24 mouse cellular contexts compared by ENCODE assay signal in genomic region chrX:64263481-64263880, GRCm38 (mm10). TPM values are rescaled to one million over a fixed set of nuclear protein-coding genes. Genes with fewer than 3 reads are reported as not detected.
"Had no signal": no experiment of that assay in that cellular context is flagged by ENCODE, and none has a peak within 500 bp of the region (broad histone marks: within the 10 kb centered on the region; RNA-seq: fewer than 3 reads in every experiment).

No protein-coding gene starts in this region.

- H3K27me3 ChIP-seq: limb, embryonic 13.5 days; liver, embryonic 12.5 days; liver, embryonic 15.5 days; lung, embryonic 15.5 days; midbrain, embryonic 12.5 days; midbrain, embryonic 15.5 days; neural tube, embryonic 12.5 days; neural tube, embryonic 15.5 days had no signal

- H3K4me1 ChIP-seq: limb, embryonic 10.5 days; limb, embryonic 13.5 days; liver, embryonic 12.5 days; liver, embryonic 15.5 days; lung, embryonic 15.5 days; midbrain, embryonic 12.5 days; midbrain, embryonic 15.5 days; neural tube, embryonic 12.5 days; neural tube, embryonic 15.5 days had no signal

- ATAC-seq: liver, embryonic 12.5 days; midbrain, embryonic 15.5 days had no signal

- H3K4me2 ChIP-seq: limb, embryonic 13.5 days; liver, embryonic 12.5 days; liver, embryonic 15.5 days; lung, embryonic 15.5 days; midbrain, embryonic 12.5 days; midbrain, embryonic 15.5 days; neural tube, embryonic 12.5 days; neural tube, embryonic 15.5 days had no signal

- H3K9me3 ChIP-seq: limb, embryonic 10.5 days; limb, embryonic 13.5 days; liver, embryonic 12.5 days; liver, embryonic 15.5 days; lung, embryonic 15.5 days; midbrain, embryonic 12.5 days; midbrain, embryonic 15.5 days; neural tube, embryonic 12.5 days; neural tube, embryonic 15.5 days had no signal

- H3K4me3 ChIP-seq: layer of hippocampus, adult 2 months; limb, embryonic 10.5 days; limb, embryonic 13.5 days; liver, embryonic 12.5 days; liver, embryonic 15.5 days; lung, embryonic 15.5 days; midbrain, embryonic 12.5 days; midbrain, embryonic 15.5 days; neural tube, embryonic 12.5 days; neural tube, embryonic 15.5 days had no signal

- H3K27ac ChIP-seq: kidney, postnatal 0 days; layer of hippocampus, adult 2 months; limb, embryonic 10.5 days; limb, embryonic 13.5 days; liver, embryonic 12.5 days; liver, embryonic 15.5 days; lung, embryonic 15.5 days; macrophage; midbrain, embryonic 12.5 days; midbrain, embryonic 15.5 days; neural tube, embryonic 12.5 days; neural tube, embryonic 15.5 days; stomach, postnatal 0 days had no signal

- H3K36me3 ChIP-seq: limb, embryonic 10.5 days; limb, embryonic 13.5 days; liver, embryonic 12.5 days; liver, embryonic 15.5 days; lung, embryonic 15.5 days; midbrain, embryonic 12.5 days; midbrain, embryonic 15.5 days; neural tube, embryonic 12.5 days; neural tube, embryonic 15.5 days had no signal

- H3K9ac ChIP-seq: limb, embryonic 13.5 days; liver, embryonic 12.5 days; liver, embryonic 15.5 days; lung, embryonic 15.5 days; midbrain, embryonic 12.5 days; midbrain, embryonic 15.5 days; neural tube, embryonic 12.5 days; neural tube, embryonic 15.5 days had no signal

- DNase-seq: kidney, postnatal 25 days; layer of hippocampus, adult 9-11 months; liver; lung, adult 18-20 months; lung, postnatal 14 days; right cerebral cortex, adult 18-20 months; right cerebral cortex, postnatal 14 days; right cerebral cortex, postnatal 4 days; thymus, postnatal 36 days had no signal

RNA-seq across cellular contexts. Expression of gene Slitrk4, which starts 13.3 kb away (rescaled TPM):
- total RNA-seq: megakaryocyte, adult 5-6 weeks had no signal
- polyA plus RNA-seq: large intestine, adult 2 months; macrophage had no signal
